Mouse (Mus musculus) adipose tissue, adult 10 weeks (tissue): ENCODE results near the gene Vmn1r159. TPM values are rescaled to one million over a fixed set of nuclear protein-coding genes. Genes with fewer than 3 reads are reported as not detected.

Source experiments
- polyA plus RNA-seq: library from polyadenylated mRNA; stranded (reverse); fragments of 350-450 nt; fragmentation: Illumina TruSeq; extraction: RNeasy Lipid Tissue Mini Kit (QIAGEN cat#74804); gene quantifications from one replicate; pipeline ENCODE4 v1.2.3, GENCODE M21; 2014; ENCODE audit warnings: low read depth, low replicate concordance

Vmn1r159 gene
- not detected for polyA plus RNA-seq

DNA sequence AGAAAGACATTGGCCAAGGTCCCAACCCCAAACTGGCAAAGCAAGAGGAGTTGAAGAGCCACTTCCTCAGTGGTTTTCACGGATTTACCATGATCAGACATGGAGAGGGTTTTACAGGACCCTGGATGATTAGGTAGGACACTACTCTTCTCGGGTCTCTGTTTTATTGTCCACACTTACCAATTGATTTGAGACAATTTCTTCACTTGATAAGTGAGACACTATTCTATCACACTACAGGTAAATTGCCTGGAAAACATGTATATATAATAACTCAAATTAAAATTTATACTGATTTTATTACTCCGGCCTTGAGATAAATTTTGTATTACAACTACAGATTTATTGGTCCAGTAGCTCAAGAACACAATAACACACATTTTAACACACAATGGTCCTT, at the start of gene Vmn1r159:
Vmn1r159 (minus strand) TSS at position 101 of the 400 bp plus-strand sequence.

DNA sequence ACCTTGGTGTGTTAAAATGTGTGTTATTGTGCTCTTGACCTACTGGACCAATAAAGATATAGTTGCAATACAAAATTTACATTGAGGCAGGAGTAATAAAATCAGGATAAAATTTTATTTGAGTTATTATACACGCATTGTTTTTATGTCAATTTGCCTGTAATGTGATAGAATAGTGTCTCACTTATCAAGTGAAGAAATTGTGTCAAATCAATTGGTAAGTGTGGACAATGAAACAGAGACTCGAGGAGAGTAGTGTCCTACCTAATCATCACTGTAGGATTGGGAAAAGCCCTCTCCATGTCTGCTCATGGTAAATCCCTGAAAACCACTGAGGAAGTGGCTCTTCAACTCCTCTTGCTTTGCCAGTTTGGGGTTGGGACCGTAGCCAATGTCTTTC, 27.5 kb upstream of the Vmn1r159 start, which contains the start of gene Vmn1r160:
Vmn1r160 (plus strand) TSS at position 301 of the 400 bp plus-strand sequence.

Other genes with a start within 250 kb of the Vmn1r159 start
- not detected for gene Vmn1r155, start 185.6 kb downstream of the Vmn1r159 start, polyA plus RNA-seq
- not detected for gene Gm8693, start 151.3 kb downstream of the Vmn1r159 start, polyA plus RNA-seq
- gene Gm4567, start 123.9 kb downstream of the Vmn1r159 start, polyA plus RNA-seq, result not detected
- not detected for gene Vmn1r157, start 81.9 kb downstream of the Vmn1r159 start, polyA plus RNA-seq
- gene Vmn1r158, start 52.8 kb downstream of the Vmn1r159 start, polyA plus RNA-seq, result not detected
- not detected for gene Vmn1r160, start 27.6 kb upstream of the Vmn1r159 start, polyA plus RNA-seq
- gene Gm4214, start 141.1 kb upstream of the Vmn1r159 start, polyA plus RNA-seq, result not detected
- not detected for gene Gm4216, start 176.3 kb upstream of the Vmn1r159 start, polyA plus RNA-seq
- not detected for gene Vmn1r163, start 211.9 kb upstream of the Vmn1r159 start, polyA plus RNA-seq
- not detected for gene Gm8720, start 223.9 kb upstream of the Vmn1r159 start, polyA plus RNA-seq